Mouse (Mus musculus): ENCODE data around the gene S100pbp. TPM values are rescaled to one million over a fixed set of nuclear protein-coding genes. Genes with fewer than 3 reads are reported as not detected.
A peak's percentile ranks its signal among the peaks of the same experiment; 100 is the strongest.

S100pbp gene
- polyA plus RNA-seq, 1 experiment from 2014 or later: 20.1 TPM

DNA sequence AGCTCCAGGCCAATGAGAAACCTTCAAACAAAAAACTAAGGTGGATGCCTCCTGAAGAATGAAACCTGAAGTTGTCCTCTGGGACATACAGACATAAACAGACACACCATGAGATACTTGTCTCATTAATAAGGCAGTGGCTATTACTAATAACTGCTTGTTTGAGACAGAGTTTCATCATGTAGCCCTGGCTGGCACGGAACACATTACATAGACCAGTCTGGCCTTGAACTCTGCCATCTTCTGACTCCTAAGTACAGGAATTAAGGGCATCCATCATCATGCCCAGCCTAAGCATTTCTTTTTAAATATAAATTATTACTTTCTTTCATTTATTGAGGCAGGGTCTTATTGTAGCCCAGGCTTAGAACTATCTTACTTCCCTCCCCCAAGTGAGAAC lies 28.5 kb downstream of the S100pbp start:
- peaks cover 61% of the 10 kb centered on the region for H3K36me3 ChIP-seq

GRCm38 (mm10) chr4:129158549-129158948 lies 31.0 kb downstream of the S100pbp start:
- WGBS: 41% methylated on average over 3 of the region's 3 CpGs
- Histone ChIP-seq H3K27ac (no peak overlapping the region), H3K36me3 (peaks cover 58% of the 10 kb centered on the region), H3K9me3 (no peaks in the 10 kb centered on the region), H3K4me3 (no peak overlapping the region), H3K4me1 (peaks cover 8% of the 10 kb centered on the region), H3K27me3 (ENCODE audit: insufficient read depth, poor library complexity, severe bottlenecking) (no peaks in the 10 kb centered on the region)
- DNase-seq (ENCODE audit: low spot score): no peak

More for the DNA sequence above, 28.5 kb downstream of the S100pbp start:
- 86% methylated on average over 1 of the region's 1 CpGs for WGBS
- no peaks in the 10 kb centered on the region for H3K9me3 ChIP-seq
- H3K4me3 ChIP-seq: no peak overlapping the region
- no peak overlapping the region for H3K27ac ChIP-seq
- no peaks in the 10 kb centered on the region for H3K27me3 ChIP-seq (ENCODE audit: insufficient read depth, poor library complexity, severe bottlenecking)
- no peak for DNase-seq (ENCODE audit: low spot score)
- peaks cover 8% of the 10 kb centered on the region for H3K4me1 ChIP-seq

DNA sequence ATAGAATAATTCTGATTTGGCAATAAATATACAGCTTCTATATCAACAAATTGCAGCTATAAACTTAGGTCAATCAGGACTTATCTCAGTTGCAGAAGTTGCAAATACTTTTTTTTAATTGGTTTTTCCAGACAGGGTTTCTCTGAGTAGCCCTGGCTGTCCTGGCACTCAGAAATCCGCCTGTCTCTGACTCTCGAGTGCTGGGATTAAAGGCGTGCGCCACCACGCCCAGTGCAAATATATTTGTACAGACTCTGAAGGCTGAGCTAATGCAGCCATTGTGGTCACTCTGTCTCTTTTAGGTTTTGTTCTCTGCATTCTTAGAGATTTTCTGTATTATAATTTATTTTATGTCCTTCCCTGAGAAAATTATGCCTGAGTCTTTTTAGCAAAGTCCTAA lies 32.0 kb downstream of the S100pbp start:
- WGBS: 85% methylated on average over 5 of the region's 5 CpGs
- H3K36me3 ChIP-seq: peaks cover 61% of the 10 kb centered on the region
- H3K27ac ChIP-seq: no peak overlapping the region

DNA sequence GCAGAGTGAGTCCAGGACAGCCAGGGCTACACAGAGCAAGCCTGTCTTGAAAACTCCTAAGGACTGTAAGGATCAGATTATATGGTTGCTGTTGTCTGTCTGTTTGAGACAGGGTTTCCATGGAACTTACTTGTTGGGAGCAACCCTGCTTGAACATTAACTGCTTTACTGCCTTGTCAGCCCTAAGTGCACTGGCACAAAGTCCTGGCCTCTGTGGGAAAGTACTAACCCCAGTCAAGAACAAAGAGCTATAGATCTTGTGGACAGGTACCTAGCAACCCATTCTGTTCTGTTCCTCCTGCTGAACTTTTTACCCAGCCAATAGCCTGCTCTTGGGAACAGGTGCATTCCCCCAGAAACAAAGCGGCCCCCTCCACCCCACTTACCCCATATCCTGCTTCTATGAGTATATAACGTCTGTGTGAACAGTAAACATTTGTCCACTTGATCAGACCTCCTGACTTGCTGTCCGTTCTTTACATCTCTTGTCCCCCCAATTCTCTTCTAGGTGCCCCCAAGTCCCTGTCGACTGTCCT lies 38.2 kb downstream of the S100pbp start:
- no peaks in the 10 kb centered on the region for H3K9me3 ChIP-seq
- DNase-seq (ENCODE audit: low spot score): peak; percentile 42
- WGBS: 92% methylated on average over 4 of the region's 4 CpGs
- no peaks in the 10 kb centered on the region for H3K27me3 ChIP-seq (ENCODE audit: insufficient read depth, poor library complexity, severe bottlenecking)
- H3K4me3 ChIP-seq: no peak overlapping the region
- peaks cover 75% of the 10 kb centered on the region for H3K36me3 ChIP-seq
- H3K4me1 ChIP-seq: peaks cover 7% of the 10 kb centered on the region; the same call in 1 of the 2 replicates
- no peak overlapping the region for H3K27ac ChIP-seq

More for the DNA sequence above, 32.0 kb downstream of the S100pbp start:
- Histone ChIP-seq H3K27me3 (ENCODE audit: insufficient read depth, poor library complexity, severe bottlenecking) (no peaks in the 10 kb centered on the region), H3K4me1 (peaks cover 8% of the 10 kb centered on the region), H3K4me3 (no peak overlapping the region), H3K9me3 (no peaks in the 10 kb centered on the region)
- DNase-seq (ENCODE audit: low spot score): no peak

GRCm38 (mm10) chr4:129149321-129149720 lies 40.2 kb downstream of the S100pbp start:
- no peak for DNase-seq (ENCODE audit: low spot score)
- no peaks in the 10 kb centered on the region for H3K9me3 ChIP-seq
- no peak overlapping the region for H3K4me3 ChIP-seq
- H3K36me3 ChIP-seq: peaks cover 63% of the 10 kb centered on the region
- H3K27me3 ChIP-seq (ENCODE audit: insufficient read depth, poor library complexity, severe bottlenecking): no peaks in the 10 kb centered on the region
- 75% methylated on average over 1 of the region's 1 CpGs for WGBS
- H3K4me1 ChIP-seq: peaks cover 19% of the 10 kb centered on the region
- H3K27ac ChIP-seq: no peak overlapping the region

DNA sequence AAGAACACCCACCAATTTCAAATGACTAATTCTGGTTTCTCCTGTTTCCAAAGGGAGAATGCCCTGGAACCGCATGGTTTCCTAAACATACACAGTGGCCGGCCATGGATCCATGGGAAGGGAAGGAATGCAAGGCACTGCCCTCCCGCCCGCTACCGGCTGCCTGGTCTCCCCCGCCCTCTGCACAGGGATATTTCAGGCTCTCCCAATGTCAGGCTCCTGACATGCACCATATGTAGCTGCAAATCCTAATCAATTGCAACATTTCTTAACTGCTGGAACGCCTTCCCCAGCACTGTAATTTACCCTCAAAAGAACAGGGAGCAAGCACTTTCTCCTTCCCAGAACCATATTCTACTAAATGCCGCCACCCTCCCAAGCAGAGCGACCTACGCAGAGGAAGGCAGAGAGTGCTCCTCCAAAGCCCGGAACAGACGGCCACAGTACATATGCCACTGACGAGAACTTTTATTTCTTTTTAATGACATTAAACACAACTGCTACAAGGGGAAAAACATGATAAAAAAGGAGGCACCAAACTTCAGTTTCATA lies 41.9 kb downstream of the S100pbp start:
- no peak overlapping the region for H3K27ac ChIP-seq
- DNase-seq (ENCODE audit: low spot score): peak; percentile 61
- WGBS: 74% methylated on average over 13 of the region's 13 CpGs

GRCm38 (mm10) chr4:129146392-129146791 lies 43.1 kb downstream of the S100pbp start:
- H3K36me3 ChIP-seq: peaks cover 48% of the 10 kb centered on the region
- 54% methylated on average over 2 of the region's 2 CpGs for WGBS
- DNase-seq (ENCODE audit: low spot score): no peak
- H3K27ac ChIP-seq: no peak overlapping the region
- H3K9me3 ChIP-seq: no peaks in the 10 kb centered on the region
- no peak overlapping the region for H3K4me3 ChIP-seq
- no peaks in the 10 kb centered on the region for H3K27me3 ChIP-seq (ENCODE audit: insufficient read depth, poor library complexity, severe bottlenecking)
- H3K4me1 ChIP-seq: peaks cover 41% of the 10 kb centered on the region

More for the DNA sequence above, 41.9 kb downstream of the S100pbp start:
- H3K27me3 ChIP-seq (ENCODE audit: insufficient read depth, poor library complexity, severe bottlenecking): no peaks in the 10 kb centered on the region
- H3K4me1 ChIP-seq: peaks cover 30% of the 10 kb centered on the region
- no peaks in the 10 kb centered on the region for H3K9me3 ChIP-seq
- peaks cover 59% of the 10 kb centered on the region for H3K36me3 ChIP-seq
- H3K4me3 ChIP-seq: no peak overlapping the region

- Histone ChIP-seq H3K4me1 (peaks cover 45% of the 10 kb centered on the region), H3K4me3 (no peak overlapping the region), H3K9me3 (no peaks in the 10 kb centered on the region), H3K27me3 (ENCODE audit: insufficient read depth, poor library complexity, severe bottlenecking) (no peaks in the 10 kb centered on the region), H3K36me3 (peaks cover 44% of the 10 kb centered on the region), H3K27ac (no peak overlapping the region)
- whole genome bisulfite sequencing: 80% methylated on average over 4 of the region's 4 CpGs
- peak; percentile 25 for DNase-seq (ENCODE audit: low spot score)
Measured at GRCm38 (mm10) chr4:129145943-129146342, 43.6 kb downstream of the S100pbp start.

- peaks cover 46% of the 10 kb centered on the region for H3K4me1 ChIP-seq
- no peaks in the 10 kb centered on the region for H3K9me3 ChIP-seq
- 63% methylated on average over 4 of the region's 4 CpGs for WGBS
- H3K36me3 ChIP-seq: peaks cover 38% of the 10 kb centered on the region
- DNase-seq (ENCODE audit: low spot score): peak; percentile 46
- no peak overlapping the region for H3K4me3 ChIP-seq
- 0 out of 2 replicates have a peak, but pooled peaks cover 2% of the 10 kb centered on the region for H3K27me3 ChIP-seq (ENCODE audit: insufficient read depth, poor library complexity, severe bottlenecking)
- 0 out of 2 replicates have a peak overlapping the region, but pooled peaks have one; percentile 12 for H3K27ac ChIP-seq
Measured at GRCm38 (mm10) chr4:129145411-129145810, 44.1 kb downstream of the S100pbp start.

DNA sequence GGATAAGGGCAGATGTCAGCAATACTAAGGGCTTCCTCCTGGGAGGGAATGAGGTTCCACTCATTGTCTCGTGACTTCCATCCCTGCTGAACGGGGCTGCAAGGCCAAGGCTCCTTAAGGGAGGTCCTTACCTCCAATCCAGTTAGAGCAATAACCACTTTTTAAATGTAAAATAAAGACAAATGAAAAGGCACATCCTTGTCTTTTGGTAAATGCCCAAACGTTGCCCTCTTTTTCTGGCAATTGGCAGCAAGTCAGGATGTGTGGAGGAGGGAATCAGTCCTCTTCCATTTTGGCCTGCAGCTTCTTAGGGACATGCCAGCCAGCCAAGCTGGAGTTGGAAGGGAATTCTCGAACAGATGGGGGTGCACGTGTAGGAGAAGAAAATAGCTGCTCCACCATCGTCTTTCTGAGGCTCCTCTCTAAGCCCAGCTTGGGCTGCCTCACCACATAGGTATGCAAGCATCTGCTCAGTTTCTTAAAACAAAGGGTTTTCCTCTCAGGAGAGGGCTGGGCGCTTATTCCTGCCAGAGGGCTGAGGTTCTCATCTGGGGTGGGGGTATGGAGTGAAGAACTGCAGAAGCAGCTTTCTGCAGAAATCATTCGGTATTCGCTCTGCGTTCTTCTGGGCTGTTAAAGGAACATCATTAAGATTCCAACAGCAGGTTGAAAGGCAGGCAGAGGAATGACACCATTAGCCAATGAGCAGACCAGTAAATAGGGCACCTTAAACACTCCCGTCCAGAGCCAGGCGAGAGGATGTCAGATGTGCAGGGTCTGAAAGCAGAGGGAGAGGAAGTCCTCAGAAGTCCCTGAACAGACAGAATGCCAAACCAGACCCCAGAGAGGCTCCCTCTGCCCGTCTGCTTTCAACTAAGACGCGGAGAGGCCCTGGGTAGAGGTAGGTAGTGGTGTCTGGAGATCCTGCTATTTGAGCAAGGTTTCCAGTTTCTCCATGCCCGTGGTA lies 44.8 kb downstream of the S100pbp start:
- Histone ChIP-seq H3K27me3 (ENCODE audit: insufficient read depth, poor library complexity, severe bottlenecking) (peaks cover 9% of the 10 kb centered on the region), H3K4me1 (peaks cover 47% of the 10 kb centered on the region)

GRCm38 (mm10) chr4:129143509-129143908 lies 46.0 kb downstream of the S100pbp start:
- Histone ChIP-seq H3K9me3 (no peaks in the 10 kb centered on the region), H3K27ac (no peak overlapping the region), H3K27me3 (ENCODE audit: insufficient read depth, poor library complexity, severe bottlenecking) (peaks cover 21% of the 10 kb centered on the region), H3K36me3 (peaks cover 27% of the 10 kb centered on the region), H3K4me3 (no peak overlapping the region), H3K4me1 (peaks cover 47% of the 10 kb centered on the region)
- peak; percentile 63 for DNase-seq (ENCODE audit: low spot score)
- WGBS: 78% methylated on average over 5 of the region's 5 CpGs

More for the DNA sequence above, 44.8 kb downstream of the S100pbp start:
- Histone ChIP-seq H3K9me3 (no peaks in the 10 kb centered on the region), H3K27ac (peak overlapping the region; percentile 12; the same call in 1 of the 2 replicates), H3K36me3 (peaks cover 33% of the 10 kb centered on the region), H3K4me3 (no peak overlapping the region)
- DNase-seq (ENCODE audit: low spot score): peak; percentile 74
- WGBS: 62% methylated on average over 16 of the region's 16 CpGs

- Histone ChIP-seq H3K36me3 (peaks cover 23% of the 10 kb centered on the region), H3K4me3 (no peak overlapping the region), H3K27me3 (ENCODE audit: insufficient read depth, poor library complexity, severe bottlenecking) (peaks cover 30% of the 10 kb centered on the region), H3K9me3 (no peaks in the 10 kb centered on the region), H3K27ac (no peak overlapping the region), H3K4me1 (peaks cover 54% of the 10 kb centered on the region)
- WGBS: 87% methylated on average over 11 of the region's 11 CpGs
- peak; percentile 72 for DNase-seq (ENCODE audit: low spot score)
Measured at GRCm38 (mm10) chr4:129142439-129143045, 47.0 kb downstream of the S100pbp start.
